Mouse (Mus musculus): Measurements from ENCODE around the gene Fam149a.

DNA sequence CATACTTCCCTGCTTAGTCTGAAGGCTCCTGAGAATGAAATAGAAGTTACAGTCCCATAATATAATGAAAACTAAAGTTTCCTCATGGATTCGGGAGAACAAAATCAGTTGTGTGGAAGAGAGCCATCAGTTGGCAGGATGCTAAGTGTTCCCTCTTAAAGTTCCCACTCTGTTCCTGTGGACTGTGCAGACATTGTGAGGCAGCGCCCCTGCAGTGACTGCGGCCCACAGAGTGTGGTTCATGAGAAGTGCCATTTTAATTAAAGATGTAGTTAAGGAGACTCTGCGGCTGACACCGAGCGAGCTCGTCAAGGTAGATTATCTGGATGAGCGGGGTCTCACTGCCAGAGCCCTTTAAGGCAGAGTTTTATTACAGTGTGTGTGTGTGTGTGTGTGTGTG is 79.7 kb downstream of the Fam149a start:
- TF ChIP-seq POLR2A (IDR thresholded peaks at IDR 0.05; ENCODE audit: insufficient read depth, low read depth, low read length) (no peak), CTCF (IDR thresholded peaks at IDR 0.05; ENCODE audit: insufficient read depth, low read depth, low read length) (no peak)

Data from olfactory bulb, adult 2 months (tissue).